Mouse (Mus musculus) hindbrain, embryonic 14.5 days (tissue): Measurements from ENCODE around the gene Atoh1. TPM values are rescaled to one million over a fixed set of nuclear protein-coding genes. Genes with fewer than 3 reads are reported as not detected.

Experiments
- ATAC-seq: fragments of 200-750 bp; cut with Nextera tagmentation; 2 replicates; pipeline ENCODE4 v1.8.0; 2017; ENCODE audit warnings: moderate number of reproducible peaks, mild to moderate bottlenecking, moderate TSS enrichment, moderate library complexity; ENCODE audit not compliant: low FRiP score
- DNase-seq: peaks from one replicate; pipeline ENCODE4 v3.0.0-alpha.2; 2015; ENCODE audit warnings: low spot score
- H3K27ac ChIP-seq: fragments of 300-500 bp; sonication (generic); 2 replicates; pipeline ENCODE4 v1.5.1; 2014; ENCODE audit warnings: mild to moderate bottlenecking, moderate library complexity
- H3K27me3 ChIP-seq: fragments of 300-500 bp; sonication (generic); 2 replicates; pipeline ENCODE4 v1.6.1; 2014; ENCODE audit warnings: mild to moderate bottlenecking, low read length, mixed read lengths; ENCODE audit not compliant: control insufficient read depth, insufficient read depth
- H3K36me3 ChIP-seq: fragments of 300-500 bp; sonication (generic); replicated peaks from 2 replicates; pipeline ENCODE4 v1.6.1; 2014; ENCODE audit not compliant: control insufficient read depth, insufficient read depth
- H3K4me1 ChIP-seq: fragments of 300-500 bp; sonication (generic); replicated peaks from 2 replicates; pipeline ENCODE4 v1.6.1; 2014; ENCODE audit warnings: antibody characterized with exemption, low read length, mixed read lengths; ENCODE audit not compliant: control insufficient read depth, insufficient read depth
- H3K4me2 ChIP-seq: fragments of 300-500 bp; sonication (generic); replicated peaks from 2 replicates; pipeline ENCODE4 v1.6.1; 2014; ENCODE audit warnings: mild to moderate bottlenecking, moderate library complexity
- H3K4me3 ChIP-seq: fragments of 300-500 bp; sonication (generic); replicated peaks from 2 replicates; pipeline ENCODE4 v1.5.1; 2014; ENCODE audit warnings: mild to moderate bottlenecking, low read length
- H3K9ac ChIP-seq: fragments of 300-500 bp; sonication (generic); 2 replicates; pipeline ENCODE4 v1.6.1; 2014
- H3K9me3 ChIP-seq: fragments of 300-500 bp; sonication (generic); 2 replicates; pipeline ENCODE4 v1.6.1; 2016; ENCODE audit warnings: low read length; ENCODE audit not compliant: control insufficient read depth
- WGBS: fragments of 180-500 bp; shearing (Covaris S2); extraction: QIAGEN DNeasy Blood & Tissue Kit; methylation state at CpG from one replicate; pipeline ENCODE4 v1.1.7; 2014; 5-methylcytosine and 5-hydroxymethylcytosine counted together
- polyA plus RNA-seq: library from polyadenylated mRNA; unstranded; fragments of >200 nt; fragmentation: Nextera tagmentation; extraction: Ambion mirVana; gene quantifications from 2 replicates; pipeline ENCODE4 v1.2.1, GENCODE M21; 2014

The Atoh1 gene
- polyA plus RNA-seq, 1 experiment from 2014 or later: 13.4 TPM

DNA sequence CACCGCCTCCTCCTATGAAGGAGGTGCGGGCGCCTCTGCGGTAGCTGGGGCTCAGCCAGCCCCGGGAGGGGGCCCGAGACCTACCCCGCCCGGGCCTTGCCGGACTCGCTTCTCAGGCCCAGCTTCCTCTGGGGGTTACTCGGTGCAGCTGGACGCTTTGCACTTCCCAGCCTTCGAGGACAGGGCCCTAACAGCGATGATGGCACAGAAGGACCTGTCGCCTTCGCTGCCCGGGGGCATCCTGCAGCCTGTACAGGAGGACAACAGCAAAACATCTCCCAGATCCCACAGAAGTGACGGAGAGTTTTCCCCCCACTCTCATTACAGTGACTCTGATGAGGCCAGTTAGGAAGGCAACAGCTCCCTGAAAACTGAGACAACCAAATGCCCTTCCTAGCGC, 1.1 kb downstream of the Atoh1 start:
- peak; percentile 3; the same call in 1 of the 2 replicates for ATAC-seq
- Histone ChIP-seq H3K36me3 (no peaks in the 10 kb centered on the region), H3K4me2 (peak overlapping the region; percentile 54), H3K27me3 (peaks cover 80% of the 10 kb centered on the region), H3K4me1 (peaks cover 21% of the 10 kb centered on the region), H3K27ac (0 out of 2 replicates have a peak overlapping the region, but pooled peaks have one; percentile 3), H3K9me3 (no peaks in the 10 kb centered on the region), H3K9ac (peak overlapping the region; percentile 2; the same call in 1 of the 2 replicates), H3K4me3 (peak overlapping the region; percentile 29)
- WGBS: 2% methylated on average over 19 of the region's 19 CpGs
- DNase-seq: no peak

DNA sequence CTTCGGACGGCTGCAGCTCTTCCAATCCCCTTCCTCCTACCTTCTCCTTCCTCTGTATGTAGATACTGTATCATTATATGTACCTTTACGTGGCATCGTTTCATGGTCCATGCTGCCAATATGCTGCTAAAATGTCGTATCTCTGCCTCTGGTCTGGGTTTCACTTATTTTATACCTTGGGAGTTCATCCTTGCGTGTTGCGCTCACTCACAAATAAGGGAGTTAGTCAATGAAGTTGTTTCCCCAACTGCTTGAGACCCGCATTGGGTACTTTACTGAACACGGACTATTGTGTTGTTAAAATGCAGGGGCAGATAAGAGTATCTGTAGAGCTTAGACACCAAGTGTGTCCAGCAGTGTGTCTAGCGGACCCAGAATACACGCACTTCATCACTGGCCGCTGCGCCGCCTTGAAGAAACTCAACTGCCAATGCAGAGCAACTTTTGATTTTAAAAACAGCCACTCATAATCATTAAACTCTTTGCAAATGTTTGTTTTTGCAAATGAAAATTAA, 1.6 kb downstream of the Atoh1 start:
- ATAC-seq (no peak), DNase-seq (peak; percentile 25)
- Histone ChIP-seq H3K36me3 (no peaks in the 10 kb centered on the region), H3K27me3 (peaks cover 85% of the 10 kb centered on the region), H3K4me2 (no peak overlapping the region; the same call in 1 of the 2 replicates), H3K9ac (no peak overlapping the region), H3K4me1 (peaks cover 21% of the 10 kb centered on the region), H3K27ac (0 out of 2 replicates have a peak overlapping the region, but pooled peaks have one; percentile 3), H3K9me3 (no peaks in the 10 kb centered on the region), H3K4me3 (peak overlapping the region; percentile 29)
- WGBS: 3% methylated on average over 14 of the region's 14 CpGs

DNA sequence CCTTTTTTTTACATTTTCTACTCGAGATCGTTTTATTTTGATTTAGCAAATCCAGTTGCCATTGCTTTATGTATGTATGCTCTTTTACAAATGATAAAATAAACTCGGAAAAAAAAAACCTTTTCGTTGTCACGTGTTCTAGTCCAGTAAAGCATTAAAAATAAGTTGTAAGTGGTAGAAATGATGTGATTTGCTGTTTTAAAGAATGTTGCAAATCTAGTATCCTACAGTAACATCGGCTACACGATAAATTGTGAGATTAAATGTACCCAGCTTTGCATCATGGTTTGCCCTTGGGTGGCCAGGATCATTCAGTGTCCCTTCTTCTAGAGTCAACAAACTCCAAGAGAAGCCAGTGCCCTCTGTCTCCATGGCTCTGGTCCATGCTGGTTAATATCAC, 2.2 kb downstream of the Atoh1 start:
- 7% methylated on average over 7 of the region's 7 CpGs for WGBS
- Histone ChIP-seq H3K9ac (no peak overlapping the region), H3K27ac (no peak overlapping the region), H3K27me3 (peaks cover 90% of the 10 kb centered on the region), H3K4me1 (peaks cover 21% of the 10 kb centered on the region), H3K9me3 (no peaks in the 10 kb centered on the region), H3K4me3 (0 out of 2 replicates have a peak overlapping the region, but pooled peaks have one; percentile 29), H3K36me3 (no peaks in the 10 kb centered on the region), H3K4me2 (no peak overlapping the region)
- no peak for ATAC-seq
- DNase-seq: no peak

DNA sequence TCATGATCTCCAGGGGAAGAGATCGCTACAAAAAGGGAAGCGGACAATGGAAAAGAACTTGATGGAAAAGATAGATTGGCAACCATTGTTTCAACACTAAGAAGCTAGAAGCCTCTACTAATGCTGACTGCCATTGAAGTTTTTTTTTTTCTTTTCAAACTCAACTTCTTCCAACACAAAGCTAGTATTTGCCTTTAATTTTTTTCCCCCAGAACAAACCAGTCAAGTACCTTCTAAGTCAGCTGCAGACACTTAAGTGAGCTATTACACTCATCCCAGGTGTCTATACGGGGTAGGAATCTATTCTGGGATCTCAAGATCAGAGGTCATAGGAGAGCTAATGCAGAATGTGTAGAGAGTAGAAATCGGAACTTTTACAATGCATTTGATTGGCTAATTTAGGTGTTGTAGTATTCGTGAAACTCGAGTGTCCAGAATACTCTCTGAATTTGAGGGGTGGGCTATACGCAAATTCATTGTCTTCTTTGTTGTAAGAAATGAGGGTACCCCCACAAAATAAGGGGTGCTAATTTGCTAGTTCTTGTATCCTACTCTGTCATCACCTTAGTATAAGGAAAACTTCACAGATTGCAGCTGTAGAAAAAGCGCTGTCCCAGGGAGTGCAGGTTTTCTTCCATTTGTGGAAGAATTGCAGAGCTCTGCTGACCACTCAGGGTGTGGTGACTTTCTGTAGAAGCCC, 2.8 kb downstream of the Atoh1 start:
- ATAC-seq (no peak), DNase-seq (no peak)
- Histone ChIP-seq H3K9ac (no peak overlapping the region), H3K27me3 (peaks cover 91% of the 10 kb centered on the region), H3K4me1 (peaks cover 21% of the 10 kb centered on the region), H3K9me3 (no peaks in the 10 kb centered on the region), H3K27ac (no peak overlapping the region), H3K36me3 (no peaks in the 10 kb centered on the region), H3K4me2 (no peak overlapping the region), H3K4me3 (no peak overlapping the region)
- 3% methylated on average over 8 of the region's 8 CpGs for WGBS

DNA sequence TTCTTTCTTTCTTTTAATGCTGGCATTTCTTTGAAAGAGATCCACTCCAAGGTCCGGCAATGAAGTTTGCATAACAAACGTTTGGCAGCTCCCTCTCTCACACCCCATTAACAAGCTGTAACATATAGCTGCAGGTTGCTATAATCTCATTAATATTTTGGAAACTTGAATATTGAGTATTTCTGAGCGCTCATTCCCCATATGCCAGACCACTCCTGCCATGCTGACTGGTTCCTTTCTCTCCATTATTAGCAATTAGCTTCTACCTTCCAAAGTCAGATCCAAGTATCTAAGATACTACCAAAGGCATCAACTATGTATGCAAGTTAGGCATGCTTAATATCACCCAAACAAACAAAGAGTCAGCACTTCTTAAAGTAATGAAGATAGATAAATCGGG, 4.4 kb downstream of the Atoh1 start:
- H3K9ac ChIP-seq: no peak overlapping the region
- no peaks in the 10 kb centered on the region for H3K36me3 ChIP-seq
- no peak overlapping the region for H3K27ac ChIP-seq
- peaks cover 83% of the 10 kb centered on the region for H3K27me3 ChIP-seq
- DNase-seq (no peak), ATAC-seq (no peak)
- H3K4me3 ChIP-seq: no peak overlapping the region
- under 1% methylated on average over 4 of the region's 4 CpGs for WGBS
- no peaks in the 10 kb centered on the region for H3K9me3 ChIP-seq
- H3K4me1 ChIP-seq: peaks cover 21% of the 10 kb centered on the region
- H3K4me2 ChIP-seq: no peak overlapping the region

DNA sequence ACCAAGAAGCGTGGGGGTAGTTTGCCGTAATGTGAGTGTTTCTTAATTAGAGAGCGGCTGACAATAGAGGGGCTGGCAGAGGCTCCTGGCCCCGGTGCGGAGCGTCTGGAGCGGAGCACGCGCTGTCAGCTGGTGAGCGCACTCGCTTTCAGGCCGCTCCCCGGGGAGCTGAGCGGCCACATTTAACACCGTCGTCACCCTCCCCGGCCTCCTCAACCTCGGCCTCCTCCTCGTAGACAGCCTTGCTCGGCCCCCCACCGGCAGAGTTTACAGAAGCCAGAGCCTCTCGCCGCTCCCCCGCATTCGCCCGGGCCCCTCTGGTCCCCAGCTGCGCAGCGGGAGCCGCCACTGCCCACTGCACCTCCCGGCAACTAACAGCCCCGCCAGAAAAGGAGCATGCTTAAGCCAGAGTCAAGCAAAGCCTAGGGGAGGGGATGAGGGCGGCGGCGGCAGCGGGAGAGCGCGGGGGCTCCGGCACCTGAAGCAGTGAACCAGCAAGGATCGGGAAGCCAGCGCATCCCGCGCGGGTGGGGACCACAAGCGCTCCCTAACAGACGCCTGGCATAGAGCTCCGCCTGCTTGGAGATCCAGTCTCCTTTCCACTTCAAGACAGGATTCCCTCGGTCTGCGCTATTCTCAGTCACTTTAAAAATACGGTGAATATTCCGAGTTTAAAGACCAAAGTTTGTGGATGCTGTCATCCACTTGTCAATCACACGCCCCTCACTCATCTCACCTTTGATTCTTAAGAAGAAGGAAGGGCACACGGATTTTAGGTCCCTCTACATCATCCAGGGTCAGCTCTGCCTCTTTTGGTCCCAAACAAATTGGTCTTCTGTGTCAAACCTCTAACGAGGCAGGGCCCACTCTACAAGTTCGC, 5.8 kb downstream of the Atoh1 start:
- Histone ChIP-seq H3K27me3 (peaks cover 74% of the 10 kb centered on the region), H3K9ac (peak overlapping the region; percentile 55), H3K9me3 (no peaks in the 10 kb centered on the region), H3K4me3 (peak overlapping the region; percentile 44), H3K4me2 (peak overlapping the region; percentile 90), H3K36me3 (no peaks in the 10 kb centered on the region), H3K4me1 (peaks cover 8% of the 10 kb centered on the region), H3K27ac (no peak overlapping the region)
- peak; percentile 84 for ATAC-seq
- WGBS: 3% methylated on average over 50 of the region's 54 CpGs
- peak; percentile 56 for DNase-seq

DNA sequence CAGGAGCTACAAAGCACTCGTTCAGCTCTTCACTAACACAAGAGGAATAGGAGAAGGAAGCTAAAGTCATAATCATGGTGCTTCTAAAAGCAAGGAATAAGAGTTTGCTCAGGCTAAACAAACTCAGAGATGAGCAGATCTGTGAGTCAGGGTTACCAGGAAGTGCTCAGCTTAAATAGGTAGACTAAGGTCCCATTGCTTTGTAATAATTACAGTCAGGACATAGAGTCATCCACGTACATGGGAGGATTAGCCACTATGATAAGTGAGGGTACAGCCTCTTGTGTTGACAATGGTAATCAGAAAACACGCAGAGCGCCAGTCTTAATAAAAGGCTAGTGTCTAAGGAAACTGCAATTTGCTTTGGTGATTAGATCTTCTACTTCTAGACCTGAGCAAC, 7.4 kb downstream of the Atoh1 start:
- no peaks in the 10 kb centered on the region for H3K9me3 ChIP-seq
- peaks cover 5% of the 10 kb centered on the region for H3K4me1 ChIP-seq
- 75% methylated on average over 4 of the region's 4 CpGs for WGBS
- no peak overlapping the region for H3K27ac ChIP-seq
- no peak overlapping the region for H3K4me2 ChIP-seq
- no peaks in the 10 kb centered on the region for H3K36me3 ChIP-seq
- H3K4me3 ChIP-seq: no peak overlapping the region
- peaks cover 68% of the 10 kb centered on the region for H3K27me3 ChIP-seq
- ATAC-seq (no peak), DNase-seq (no peak)
- no peak overlapping the region for H3K9ac ChIP-seq

DNA sequence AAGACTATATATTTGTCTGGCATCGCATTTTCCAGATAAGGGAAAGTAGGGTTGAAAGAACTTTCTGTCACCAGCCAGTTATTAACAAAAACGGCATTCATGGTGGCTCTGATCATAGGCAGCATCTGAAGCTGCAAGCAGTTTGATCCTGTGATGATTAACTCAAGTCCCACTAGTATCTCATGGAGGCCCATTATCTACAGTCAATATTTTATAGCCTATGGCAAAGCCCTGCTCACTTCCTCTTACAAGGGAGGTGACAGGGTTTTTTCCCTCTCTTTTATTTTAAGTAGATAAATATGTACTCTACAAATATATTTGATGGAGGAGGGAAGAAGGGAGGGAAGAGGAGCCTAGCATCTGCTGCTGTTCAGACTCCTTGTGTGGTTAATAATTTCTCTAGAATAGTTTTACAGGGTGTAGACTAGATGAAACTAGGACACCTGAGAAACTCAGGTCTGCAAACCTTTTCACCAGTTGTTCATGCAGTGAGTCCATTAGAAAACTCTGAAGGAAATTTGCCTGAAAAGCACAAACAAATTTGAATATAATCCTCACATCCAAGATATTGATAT, 14.1 kb downstream of the Atoh1 start:
- no peak for DNase-seq
- no peak for ATAC-seq
- H3K9ac ChIP-seq: no peak overlapping the region
- H3K27ac ChIP-seq: no peak overlapping the region
- no peaks in the 10 kb centered on the region for H3K4me1 ChIP-seq
- peaks cover 10% of the 10 kb centered on the region; the same call in 1 of the 2 replicates for H3K27me3 ChIP-seq
- no peaks in the 10 kb centered on the region for H3K9me3 ChIP-seq
- no peaks in the 10 kb centered on the region for H3K36me3 ChIP-seq
- 87% methylated on average over 2 of the region's 2 CpGs for WGBS
- no peak overlapping the region for H3K4me3 ChIP-seq
- H3K4me2 ChIP-seq: no peak overlapping the region

DNA sequence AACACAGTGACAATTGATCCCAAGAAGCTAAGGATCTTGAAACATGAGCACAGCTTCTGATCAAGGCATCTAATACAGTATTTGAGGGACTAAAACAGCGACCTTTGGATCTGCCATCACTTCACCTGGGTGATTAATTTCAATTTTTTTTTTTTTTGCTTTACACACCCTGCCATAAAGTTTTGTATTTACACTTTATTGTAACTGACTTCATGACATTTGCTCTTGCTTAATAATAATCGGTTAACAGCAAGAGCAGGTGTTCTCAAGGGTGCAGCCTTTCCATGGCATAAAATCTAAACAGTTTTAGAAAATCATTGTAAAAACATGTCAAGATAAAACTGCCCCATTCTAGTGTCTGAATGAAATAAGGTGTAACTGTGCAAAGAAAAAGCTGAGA, 25.6 kb downstream of the Atoh1 start:
- DNase-seq (no peak), ATAC-seq (no peak)
- no peak overlapping the region for H3K4me2 ChIP-seq
- no peaks in the 10 kb centered on the region for H3K27me3 ChIP-seq
- H3K9me3 ChIP-seq: no peaks in the 10 kb centered on the region
- no peaks in the 10 kb centered on the region for H3K4me1 ChIP-seq
- H3K4me3 ChIP-seq: no peak overlapping the region
- no peak overlapping the region for H3K9ac ChIP-seq
- WGBS: 84% methylated on average over 2 of the region's 2 CpGs
- no peaks in the 10 kb centered on the region for H3K36me3 ChIP-seq
- H3K27ac ChIP-seq: no peak overlapping the region
